Mouse (Mus musculus): ENCODE measurements around the gene Mcm8.

- TF ChIP-seq CTCF (conservative IDR thresholded peaks at IDR 0.05; ENCODE audit: insufficient read depth, insufficient read length, low read depth, low read length): no peak
- TF ChIP-seq POLR2A (IDR thresholded peaks at IDR 0.05; ENCODE audit: low read depth, low read length): no peak
These were observed 53.7 kb downstream of the Mcm8 start for GRCm38 (mm10) chr2:132869682-132870081.

All from kidney, adult 2 months (tissue).